Mouse (Mus musculus): ENCODE data around the gene Fam129b.
"Not testable (repeated sequence)": the region's sequence is repeated elsewhere in the genome, so short reads cannot be mapped to it uniquely, and the experiment has no call there.

Gene Fam129b

DNA sequence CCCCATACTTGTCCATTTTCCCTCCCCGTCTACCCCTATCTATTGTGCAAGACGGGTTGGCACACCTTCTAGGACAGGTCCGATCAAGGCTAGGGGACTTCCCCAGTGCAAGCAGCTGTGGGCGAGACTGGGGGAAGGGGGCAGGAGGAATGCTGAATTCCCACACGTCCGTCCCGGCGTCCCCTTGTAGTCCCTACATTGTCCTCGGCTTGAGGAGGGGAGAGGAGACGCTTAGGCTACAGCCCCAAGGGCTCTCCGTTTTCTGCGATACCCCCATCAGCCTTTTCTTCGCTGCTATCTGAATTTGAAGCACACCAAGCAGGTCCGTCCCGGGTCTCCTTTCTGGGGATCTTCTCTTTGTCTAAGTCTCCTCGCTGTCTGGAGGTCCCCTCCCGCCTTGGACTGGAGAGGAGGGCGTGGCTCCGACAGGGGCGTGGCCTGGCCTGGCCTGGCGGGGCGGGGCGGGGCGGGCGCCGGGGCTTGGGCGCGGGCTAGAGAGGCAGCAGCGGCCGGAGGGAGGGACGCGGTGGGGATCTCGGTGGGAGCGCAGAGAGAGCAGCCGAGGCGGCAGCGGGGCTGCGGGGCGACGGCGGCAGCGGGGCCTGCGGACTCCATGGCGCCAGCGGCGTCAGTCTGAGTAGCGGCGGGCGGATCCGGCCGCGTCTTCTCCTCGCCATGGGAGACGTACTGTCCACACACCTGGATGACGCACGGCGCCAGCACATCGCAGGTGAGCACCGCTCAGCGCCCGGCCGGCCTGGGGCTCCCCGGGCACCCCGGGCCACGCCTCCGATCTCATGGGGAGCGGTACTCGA lies at the start of gene Fam129b:
TSS of gene Fam129b (plus strand) at position 440 of the 815 bp plus-strand sequence.
- peak; percentile 88 for DNase-seq (ENCODE audit: extremely low read depth, low read depth, low spot score)

DNA sequence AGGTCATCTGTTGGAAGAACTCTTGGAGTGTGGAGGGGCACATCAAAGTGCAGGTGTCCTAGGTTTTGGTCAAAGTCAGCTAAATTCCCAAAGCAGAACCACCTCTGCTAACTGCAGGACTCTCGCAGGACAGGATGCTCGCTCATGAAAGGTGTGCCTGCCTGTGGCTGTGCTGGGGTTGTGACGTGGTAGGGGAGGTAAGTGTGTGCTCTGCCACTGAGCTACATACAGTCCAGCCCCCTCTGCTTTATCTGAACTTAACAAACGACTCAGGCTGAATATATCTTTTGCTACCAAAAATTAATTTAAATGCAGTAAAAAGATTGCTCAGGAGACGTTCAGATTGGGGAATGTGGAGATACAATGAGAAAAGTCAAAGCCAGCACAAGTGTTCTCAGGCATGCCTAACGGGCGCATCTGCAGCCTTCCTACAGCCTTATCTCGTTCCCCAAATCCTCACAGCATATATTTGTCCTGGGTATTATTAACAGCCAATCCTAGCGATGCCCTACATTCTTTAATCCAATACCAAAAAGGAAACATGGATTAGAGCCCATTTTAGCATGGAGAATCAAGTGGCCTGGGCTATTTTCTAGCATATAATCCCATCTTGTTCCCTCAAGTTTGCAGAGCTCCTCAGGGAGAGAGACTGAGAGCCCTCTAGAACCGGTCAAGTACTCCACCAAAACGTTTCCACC lies 46.8 kb upstream of the Fam129b start:
- no peak for DNase-seq (ENCODE audit: extremely low read depth, low read depth, low spot score)

DNA sequence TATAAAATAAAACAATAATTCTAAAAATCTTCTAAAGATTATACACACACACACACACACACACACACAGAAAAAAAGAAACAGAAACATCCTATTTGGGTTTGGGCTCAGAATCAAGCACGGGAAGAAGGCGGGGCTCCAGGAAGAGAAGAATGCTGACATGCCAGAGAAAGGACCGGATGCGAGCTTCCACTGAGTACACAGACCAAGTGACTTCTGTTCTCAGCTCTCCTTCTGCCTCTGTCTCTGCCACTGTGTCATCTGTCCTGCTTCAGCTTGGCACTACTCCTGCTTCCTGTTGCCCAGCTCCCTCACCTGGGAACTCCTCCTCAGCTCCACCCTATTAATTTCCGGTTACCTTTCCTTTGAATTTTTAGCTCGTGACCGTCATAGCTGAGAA lies 41.4 kb upstream of the Fam129b start:
- DNase-seq (ENCODE audit: extremely low read depth, low read depth, low spot score): no peak

DNA sequence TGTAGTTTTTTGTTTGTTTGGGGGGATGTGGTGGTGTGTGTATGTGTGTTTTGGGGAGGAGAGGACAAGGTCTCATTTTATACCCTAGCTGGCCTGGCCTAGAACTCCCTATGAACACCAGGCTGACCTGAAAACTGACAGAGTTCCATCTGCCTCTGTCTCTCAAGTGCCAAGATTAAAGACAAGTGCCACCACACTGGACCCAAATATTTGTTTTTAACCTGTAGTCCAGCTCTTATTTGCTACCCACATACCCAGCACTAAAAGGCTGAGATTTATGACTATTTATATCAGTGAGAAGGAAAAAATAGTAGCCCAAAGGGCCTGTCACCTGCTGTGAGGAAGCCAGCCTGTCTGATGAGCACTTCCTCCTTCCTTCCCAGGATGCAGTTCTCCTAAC lies 40.3 kb upstream of the Fam129b start:
- DNase-seq (ENCODE audit: extremely low read depth, low read depth, low spot score): no peak

GRCm38 (mm10) chr2:32838147-32838884 lies 37.6 kb upstream of the Fam129b start:
- DNase-seq (ENCODE audit: extremely low read depth, low read depth, low spot score): no peak

DNA sequence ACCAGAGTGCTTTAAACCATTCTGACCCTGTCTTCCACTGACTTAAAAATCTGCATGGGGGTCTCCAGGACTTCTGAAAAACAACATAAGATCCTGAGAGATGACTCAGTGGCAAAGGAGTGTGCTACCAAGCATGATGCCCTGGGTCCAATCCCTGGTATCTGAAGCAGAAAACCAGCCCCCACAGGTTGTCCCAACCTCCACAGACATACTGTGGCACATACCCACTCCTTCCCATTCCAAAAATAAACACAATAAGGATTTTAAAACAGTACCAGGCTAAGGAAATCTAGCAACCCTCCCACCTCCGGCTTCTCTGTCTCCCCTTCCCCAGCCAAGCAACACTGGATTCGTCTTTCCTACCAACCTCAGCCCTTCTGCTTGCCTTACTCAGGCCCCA lies 36.7 kb upstream of the Fam129b start:
- DNase-seq (ENCODE audit: extremely low read depth, low read depth, low spot score): no peak

- no peak for DNase-seq (ENCODE audit: extremely low read depth, low read depth, low spot score)
Measured at GRCm38 (mm10) chr2:32841099-32841498, 34.8 kb upstream of the Fam129b start.

- DNase-seq (ENCODE audit: extremely low read depth, low read depth, low spot score): no peak
Measured at GRCm38 (mm10) chr2:32842558-32842957, 33.4 kb upstream of the Fam129b start.

- no peak for DNase-seq (ENCODE audit: extremely low read depth, low read depth, low spot score)
Measured at GRCm38 (mm10) chr2:32845572-32846100, 30.3 kb upstream of the Fam129b start.

GRCm38 (mm10) chr2:32846101-32846804 lies 29.7 kb upstream of the Fam129b start:
- no peak for DNase-seq (ENCODE audit: extremely low read depth, low read depth, low spot score)

DNA sequence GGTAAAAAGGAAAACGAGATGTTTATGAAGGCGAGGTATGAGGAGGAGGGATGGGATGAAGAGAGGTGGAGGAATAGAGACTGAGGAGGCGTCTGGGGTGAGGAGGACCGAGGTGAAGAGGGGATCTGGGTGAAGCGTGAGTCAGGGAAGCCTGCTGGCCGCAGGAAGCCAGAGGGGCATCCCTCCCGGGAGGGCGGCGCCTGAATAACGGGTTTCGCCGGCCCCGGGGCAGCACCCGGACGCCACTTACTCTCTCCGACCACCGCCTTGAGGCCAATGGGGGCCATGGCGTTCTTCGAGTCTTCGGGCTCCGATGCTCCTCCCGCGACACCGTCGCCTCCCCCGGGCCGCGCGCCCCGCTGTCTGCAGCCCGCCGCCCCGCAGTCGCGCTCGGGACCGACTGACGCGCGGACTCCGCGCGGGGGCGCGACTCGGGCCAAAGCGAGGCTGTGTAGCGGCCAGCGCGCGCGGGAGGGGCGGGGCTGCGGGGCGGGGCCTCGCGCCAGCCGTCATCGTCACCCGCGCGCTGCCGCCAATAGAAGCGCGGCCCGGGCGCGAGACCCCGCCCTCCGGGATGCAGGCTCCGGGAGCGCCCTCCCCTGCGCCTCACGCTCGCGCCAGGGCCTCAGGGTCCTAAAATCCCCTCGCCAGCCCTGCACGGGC lies 29.0 kb upstream of the Fam129b start, which contains the start of gene Stxbp1:
TSS of gene Stxbp1 (minus strand) at position 441 of the 663 bp plus-strand sequence.
- no peak for DNase-seq (ENCODE audit: extremely low read depth, low read depth, low spot score)

DNA sequence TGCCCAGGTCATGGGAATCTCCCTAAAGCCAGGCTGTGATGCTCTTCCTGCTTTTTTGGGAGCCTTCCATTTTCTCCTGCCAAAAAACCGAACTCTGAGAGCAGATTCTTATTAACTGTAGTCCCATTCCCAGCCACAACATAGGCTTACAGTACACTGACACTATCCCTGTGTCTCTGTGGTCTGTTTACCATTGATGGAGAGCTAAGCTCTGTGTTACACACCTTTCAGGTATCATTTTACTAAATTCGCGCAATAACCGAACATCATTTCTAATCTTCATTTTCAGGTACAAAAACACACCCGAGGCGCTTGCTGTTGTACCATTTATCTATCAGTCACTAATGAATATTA lies 28.5 kb upstream of the Fam129b start:
- no peak for DNase-seq (ENCODE audit: extremely low read depth, low read depth, low spot score)

DNA sequence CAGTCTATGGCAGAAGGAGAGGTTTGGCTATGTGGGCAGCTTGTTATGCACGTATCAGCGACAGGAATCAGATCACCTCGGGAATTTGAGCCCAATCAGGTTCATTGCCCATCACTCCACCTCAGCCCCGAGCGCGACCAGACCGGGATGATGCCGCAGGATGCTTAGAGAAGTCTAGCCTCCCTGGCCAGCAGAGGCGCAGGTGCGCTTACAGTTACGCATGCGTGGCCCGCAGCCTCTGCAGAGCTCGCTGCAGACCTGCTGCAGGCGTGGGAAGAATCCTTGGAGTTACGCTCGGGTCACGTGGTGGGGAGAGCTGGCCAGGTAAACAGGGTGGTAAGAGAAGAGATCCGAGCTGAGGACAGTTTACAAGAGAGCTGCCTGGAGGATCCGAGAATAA lies 23.8 kb upstream of the Fam129b start:
- DNase-seq (ENCODE audit: extremely low read depth, low read depth, low spot score): no peak

DNA sequence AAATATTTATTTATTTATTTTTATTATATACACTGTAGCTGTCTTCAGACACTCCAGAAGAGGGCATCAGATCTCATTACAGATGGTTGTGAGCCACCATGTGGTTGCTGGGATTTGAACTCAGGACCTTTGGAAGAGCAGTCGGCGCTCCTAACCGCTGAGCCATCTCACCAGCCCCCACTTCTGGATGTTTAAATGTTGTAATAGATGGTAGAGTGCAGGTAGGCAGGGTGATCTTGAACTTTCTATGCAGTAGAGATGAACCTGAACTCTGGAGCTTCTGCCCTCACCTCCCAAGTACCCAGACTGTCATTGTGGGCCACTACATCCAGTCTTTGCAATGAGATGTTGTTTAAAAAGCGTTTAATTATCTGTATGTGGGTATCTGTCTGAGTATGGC lies 22.2 kb upstream of the Fam129b start:
- not testable (repeated sequence) for DNase-seq (ENCODE audit: extremely low read depth, low read depth, low spot score)

DNA sequence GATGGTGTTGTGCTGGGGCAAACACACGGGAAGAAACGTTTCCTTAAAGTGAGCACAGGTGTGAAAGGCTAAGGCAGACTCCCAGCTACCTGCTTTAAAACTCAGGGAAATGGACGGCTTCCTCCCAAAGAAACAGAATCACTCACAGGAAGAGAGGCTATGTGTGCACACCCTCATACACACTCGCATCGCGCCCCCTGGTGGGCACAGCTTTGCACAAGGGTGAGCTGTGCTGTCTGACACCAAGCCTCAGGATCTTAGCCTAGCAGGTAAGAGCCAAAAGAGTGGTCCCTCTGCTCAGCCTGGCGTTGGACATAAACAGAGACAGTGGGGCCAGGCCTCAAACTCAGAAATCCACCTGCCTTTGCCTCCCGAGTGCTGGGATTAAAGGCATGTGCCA lies 21.7 kb upstream of the Fam129b start:
- DNase-seq (ENCODE audit: extremely low read depth, low read depth, low spot score): no peak

- no peak for DNase-seq (ENCODE audit: extremely low read depth, low read depth, low spot score)
Measured at GRCm38 (mm10) chr2:32855046-32855785, 20.7 kb upstream of the Fam129b start.

DNA sequence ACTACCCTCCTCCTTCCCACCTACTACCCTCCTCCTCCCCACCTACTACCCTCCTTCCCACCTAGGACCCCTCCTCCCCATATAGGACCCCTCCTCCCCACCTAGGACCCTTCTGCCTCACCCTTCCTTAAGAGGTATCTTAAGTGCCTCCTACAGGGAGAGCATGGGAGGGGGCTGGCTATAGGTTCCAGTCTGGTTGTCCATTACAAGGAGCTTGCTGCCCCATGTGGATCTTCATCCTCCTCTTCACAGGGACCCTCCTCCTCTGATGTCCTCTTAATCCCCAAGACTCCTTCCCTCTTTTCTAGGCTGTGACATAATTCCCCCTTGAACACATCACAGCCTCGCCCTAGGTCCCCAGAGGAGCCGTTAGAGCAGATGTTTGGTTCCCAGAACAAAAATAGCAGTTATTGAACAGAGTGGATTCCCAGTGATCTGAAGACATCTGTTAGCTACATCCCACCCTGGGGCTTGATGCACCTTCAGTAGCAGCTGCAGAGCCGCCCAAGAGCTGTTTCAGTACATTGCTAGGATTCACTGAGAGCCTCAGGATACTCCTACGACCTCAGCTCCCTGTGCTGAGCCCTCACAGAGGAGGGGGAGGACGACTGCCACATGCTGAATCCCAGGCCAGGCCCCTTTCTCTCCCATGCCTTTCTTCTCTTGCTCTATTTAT lies 20.0 kb upstream of the Fam129b start:
- no peak for DNase-seq (ENCODE audit: extremely low read depth, low read depth, low spot score)

GRCm38 (mm10) chr2:32857584-32857983 lies 18.3 kb upstream of the Fam129b start:
- DNase-seq (ENCODE audit: extremely low read depth, low read depth, low spot score): no peak

- DNase-seq (ENCODE audit: extremely low read depth, low read depth, low spot score): no peak
Measured at GRCm38 (mm10) chr2:32859010-32859621, 16.8 kb upstream of the Fam129b start.
